Mouse (Mus musculus) hindbrain, embryonic 16.5 days (tissue): ENCODE results near the gene Kif6. TPM values are rescaled to one million over a fixed set of nuclear protein-coding genes. Genes with fewer than 3 reads are reported as not detected.

ENCODE experiments used
- ATAC-seq: fragments of 200-750 bp; cut with Nextera tagmentation; 2 replicates; pipeline ENCODE4 v1.8.0; 2017; ENCODE audit warnings: moderate TSS enrichment, moderate library complexity
- H3K27ac ChIP-seq: fragments of 300-500 bp; sonication (generic); 2 replicates; pipeline ENCODE4 v1.5.1; 2014; ENCODE audit warnings: low read depth, mild to moderate bottlenecking, control low read depth, low read length, moderate library complexity
- H3K27me3 ChIP-seq: fragments of 300-500 bp; sonication (generic); replicated peaks from 2 replicates; pipeline ENCODE4 v1.6.1; 2014; ENCODE audit warnings: low read length; ENCODE audit not compliant: control insufficient read depth, insufficient read depth
- H3K36me3 ChIP-seq: fragments of 300-500 bp; sonication (generic); 2 replicates; pipeline ENCODE4 v1.6.1; 2014; ENCODE audit warnings: mild to moderate bottlenecking, low read length, moderate library complexity, mixed read lengths; ENCODE audit not compliant: control insufficient read depth, insufficient read depth
- H3K4me1 ChIP-seq: fragments of 300-500 bp; sonication (generic); 2 replicates; pipeline ENCODE4 v1.6.1; 2014; ENCODE audit warnings: low read depth, low read length; ENCODE audit not compliant: control insufficient read depth, insufficient read depth
- H3K4me2 ChIP-seq: fragments of 300-500 bp; sonication (generic); 2 replicates; pipeline ENCODE4 v1.6.1; 2014; ENCODE audit warnings: mild to moderate bottlenecking, low read length, control low read depth, moderate library complexity
- H3K4me3 ChIP-seq: fragments of 300-500 bp; sonication (generic); 2 replicates; pipeline ENCODE4 v1.5.1; 2014; ENCODE audit warnings: mild to moderate bottlenecking, low read length, control low read depth, moderate library complexity
- H3K9ac ChIP-seq: fragments of 300-500 bp; sonication (generic); 2 replicates; pipeline ENCODE4 v1.6.1; 2014; ENCODE audit warnings: low read depth, mild to moderate bottlenecking, control low read depth, low read length, moderate library complexity
- H3K9me3 ChIP-seq: fragments of 300-500 bp; sonication (generic); 2 replicates; pipeline ENCODE4 v1.6.1; 2014; ENCODE audit warnings: mild to moderate bottlenecking, low read length, moderate library complexity; ENCODE audit not compliant: control insufficient read depth
- WGBS: fragments of 180-500 bp; shearing (Covaris S2); extraction: QIAGEN DNeasy Blood & Tissue Kit; methylation state at CpG from one replicate; pipeline ENCODE4 v1.1.7; 2014; 5-methylcytosine and 5-hydroxymethylcytosine counted together
- polyA plus RNA-seq: library from polyadenylated mRNA; unstranded; fragments of >200 nt; fragmentation: Nextera tagmentation; extraction: Ambion mirVana; gene quantifications from 2 replicates; pipeline ENCODE4 v1.2.1, GENCODE M21; 2015

Gene Kif6
- polyA plus RNA-seq, 1 experiment from 2014 or later, result 2.0 TPM

DNA sequence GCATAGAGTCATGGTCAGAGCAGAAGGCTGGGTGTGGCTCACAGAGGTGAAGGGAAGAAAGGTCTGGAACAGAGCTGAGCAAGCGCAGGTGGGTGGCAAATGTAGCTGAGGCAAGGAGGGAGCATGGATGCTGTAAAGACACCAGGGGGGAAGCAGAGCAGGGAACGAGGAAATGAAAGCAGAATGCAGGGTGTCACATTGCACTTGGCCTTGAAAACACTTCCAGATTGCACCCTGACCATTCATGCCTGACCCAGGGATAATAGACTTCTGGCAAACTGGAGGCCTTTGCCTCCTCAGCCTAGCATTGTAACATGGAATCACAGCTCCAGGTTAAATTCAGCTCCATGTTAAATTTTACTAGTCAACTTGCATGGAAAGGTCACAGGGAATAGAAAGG, 185.2 kb downstream of the Kif6 start:
- Histone ChIP-seq H3K4me2 (no peak overlapping the region), H3K36me3 (no peaks in the 10 kb centered on the region), H3K4me1 (no peaks in the 10 kb centered on the region), H3K4me3 (no peak overlapping the region), H3K9ac (no peak overlapping the region), H3K27me3 (no peaks in the 10 kb centered on the region), H3K9me3 (no peaks in the 10 kb centered on the region), H3K27ac (no peak overlapping the region)
- WGBS, result 54% methylated on average over 2 of the region's 2 CpGs
- ATAC-seq, result no peak

DNA sequence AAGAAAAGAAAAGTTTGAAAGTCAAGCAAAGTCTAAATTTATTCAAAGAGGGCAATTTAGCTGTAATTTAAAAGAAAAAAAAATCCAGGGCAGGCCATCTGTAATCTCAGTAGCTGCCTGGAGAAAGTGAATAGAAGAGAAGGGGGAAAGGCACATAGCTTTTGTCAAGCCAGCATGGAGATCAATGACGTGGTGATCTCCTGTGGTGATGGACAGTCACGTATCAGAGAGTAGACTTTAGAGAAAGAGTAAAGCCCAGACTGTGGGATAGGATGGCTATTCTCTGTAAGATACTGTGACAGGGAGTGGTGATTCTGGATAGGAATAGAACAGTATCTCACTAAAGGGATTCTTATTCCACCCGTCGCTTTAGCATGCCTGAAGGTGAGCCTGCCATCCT, 192.5 kb downstream of the Kif6 start:
- H3K9me3 ChIP-seq, result no peaks in the 10 kb centered on the region
- H3K9ac ChIP-seq, result no peak overlapping the region
- 62% methylated on average over 4 of the region's 4 CpGs for WGBS
- no peak overlapping the region for H3K4me3 ChIP-seq
- no peaks in the 10 kb centered on the region for H3K36me3 ChIP-seq
- no peaks in the 10 kb centered on the region for H3K27me3 ChIP-seq
- no peak overlapping the region for H3K27ac ChIP-seq
- no peak overlapping the region for H3K4me2 ChIP-seq
- H3K4me1 ChIP-seq, result no peaks in the 10 kb centered on the region; the same call in 1 of the 2 replicates
- ATAC-seq, result no peak

DNA sequence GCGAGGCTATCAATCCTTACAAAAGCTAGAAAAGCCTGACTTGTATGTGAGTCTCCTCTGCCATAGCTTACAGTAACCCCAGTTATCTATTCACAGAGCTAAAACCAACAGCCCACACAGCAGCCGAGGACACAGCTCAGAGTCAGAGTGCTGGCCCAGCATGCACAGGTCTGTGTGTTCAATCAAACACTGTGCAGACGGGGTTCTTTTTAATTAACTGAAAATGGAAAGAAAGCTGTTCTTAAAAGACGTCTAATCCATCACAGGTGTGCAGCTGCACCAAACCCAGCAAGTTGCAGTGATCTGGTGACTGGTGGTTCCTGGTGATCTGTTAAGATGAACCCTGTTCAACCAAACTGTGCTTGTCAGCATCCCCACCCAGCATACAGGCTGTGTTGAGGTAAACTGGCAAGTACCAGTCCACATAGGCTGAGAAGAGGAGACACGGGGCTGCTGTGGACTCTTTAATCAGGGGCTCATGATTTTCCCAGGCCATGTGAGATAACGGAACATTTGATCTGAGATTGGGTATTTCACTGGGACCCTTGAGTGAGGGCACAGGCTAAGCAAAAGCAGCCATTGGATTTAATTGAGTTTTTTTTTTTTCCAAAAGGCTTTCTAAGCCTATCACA, 193.9 kb downstream of the Kif6 start:
- no peak overlapping the region for H3K4me2 ChIP-seq
- H3K4me3 ChIP-seq, result no peak overlapping the region
- H3K9me3 ChIP-seq, result no peaks in the 10 kb centered on the region
- H3K4me1 ChIP-seq, result no peaks in the 10 kb centered on the region; the same call in 1 of the 2 replicates
- no peaks in the 10 kb centered on the region for H3K27me3 ChIP-seq
- 66% methylated on average over 6 of the region's 6 CpGs for WGBS
- no peak overlapping the region for H3K27ac ChIP-seq
- H3K36me3 ChIP-seq, result no peaks in the 10 kb centered on the region
- ATAC-seq, result no peak
- no peak overlapping the region for H3K9ac ChIP-seq

DNA sequence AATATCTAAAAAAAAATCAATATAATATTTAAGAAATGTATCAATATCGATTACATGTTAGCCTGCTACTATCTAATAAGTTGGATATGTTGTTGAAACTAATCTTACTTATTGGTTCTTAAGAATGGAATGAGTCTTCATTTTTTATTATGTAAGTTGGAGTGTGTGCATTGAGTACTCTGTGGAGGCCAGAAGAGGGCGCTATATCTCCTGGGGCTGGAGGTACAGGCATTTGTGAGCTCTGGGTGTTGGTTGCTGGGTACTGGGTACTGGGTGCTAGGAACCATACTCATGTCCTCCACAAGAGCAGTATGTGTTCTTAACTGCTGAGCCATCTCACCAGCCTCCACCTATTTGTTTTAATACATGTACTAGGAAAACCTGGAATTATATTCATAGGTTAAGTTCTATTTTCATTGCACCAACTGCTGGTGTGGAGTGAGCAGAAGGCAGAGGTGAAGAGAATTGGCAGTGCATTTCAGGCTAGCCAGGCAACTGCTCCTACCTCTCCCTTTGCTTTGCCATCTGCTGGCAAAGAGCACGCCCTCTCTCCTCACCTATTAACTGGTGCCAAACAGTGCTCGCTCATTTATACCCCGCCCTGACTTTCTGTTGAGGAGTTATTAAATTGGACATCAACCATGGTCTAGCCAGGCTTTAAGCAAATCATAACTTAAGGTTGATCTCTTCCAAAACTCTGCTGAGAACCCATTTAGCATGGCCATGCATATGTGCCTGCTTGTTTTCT, 199.1 kb downstream of the Kif6 start:
- no peaks in the 10 kb centered on the region for H3K27me3 ChIP-seq
- ATAC-seq, result no peak
- no peak overlapping the region for H3K9ac ChIP-seq
- no peak overlapping the region for H3K4me3 ChIP-seq
- H3K4me2 ChIP-seq, result no peak overlapping the region
- H3K9me3 ChIP-seq, result no peaks in the 10 kb centered on the region
- H3K27ac ChIP-seq, result no peak overlapping the region
- H3K36me3 ChIP-seq, result no peaks in the 10 kb centered on the region
- peaks cover 2% of the 10 kb centered on the region for H3K4me1 ChIP-seq
- 86% methylated on average over 5 of the region's 5 CpGs for WGBS

DNA sequence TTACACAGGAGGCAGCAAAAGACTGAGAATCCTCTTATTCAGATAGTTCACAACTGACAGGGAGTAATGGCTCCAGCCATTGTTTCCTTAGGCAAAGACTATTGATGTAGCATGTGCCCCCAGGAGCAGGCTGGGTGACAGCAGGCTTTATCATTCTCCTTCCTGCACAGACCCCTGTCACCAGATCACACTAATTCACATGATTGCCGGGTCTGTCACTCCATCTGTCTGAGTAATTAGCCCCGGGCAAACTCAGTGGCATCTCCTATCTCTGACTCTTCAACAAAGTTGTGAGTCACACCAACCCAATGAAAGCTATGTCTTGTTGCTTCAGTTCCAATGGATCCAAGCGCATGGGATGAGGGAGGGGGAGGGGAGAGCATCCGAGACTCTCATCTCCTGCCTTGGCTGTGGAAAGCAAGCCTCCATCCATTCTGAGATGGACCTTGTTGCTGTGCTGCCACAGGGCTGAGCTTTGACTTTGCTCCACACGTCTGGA, 201.2 kb downstream of the Kif6 start:
- H3K27ac ChIP-seq, result no peak overlapping the region
- peak; percentile 78 for ATAC-seq

DNA sequence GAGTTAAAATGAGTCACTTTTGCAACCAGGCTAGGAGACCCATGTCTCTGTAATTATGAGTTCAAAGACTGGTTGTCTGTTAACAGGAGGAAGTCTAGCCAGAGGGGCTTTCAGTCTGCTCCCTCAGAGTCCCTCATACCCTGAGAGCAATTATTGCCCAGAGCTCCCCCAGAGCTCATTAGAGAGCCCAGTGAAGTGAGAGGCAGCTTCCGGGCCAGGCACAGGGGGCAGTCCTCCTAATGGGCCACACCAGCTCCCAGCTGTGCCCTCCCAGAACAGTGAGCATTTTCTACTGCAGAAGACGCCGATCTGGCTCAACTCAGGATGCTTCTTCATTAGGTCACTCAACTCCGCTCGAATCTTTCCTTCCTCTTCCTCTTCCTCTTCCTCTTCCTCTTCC, 201.8 kb downstream of the Kif6 start:
- no peaks in the 10 kb centered on the region for H3K36me3 ChIP-seq
- peak; percentile 32 for ATAC-seq
- 41% methylated on average over 5 of the region's 5 CpGs for WGBS

More for the DNA sequence above, 201.2 kb downstream of the Kif6 start:
- no peaks in the 10 kb centered on the region for H3K27me3 ChIP-seq
- no peaks in the 10 kb centered on the region for H3K36me3 ChIP-seq
- no peaks in the 10 kb centered on the region for H3K9me3 ChIP-seq
- H3K4me2 ChIP-seq, result no peak overlapping the region
- no peak overlapping the region for H3K9ac ChIP-seq
- H3K4me3 ChIP-seq, result no peak overlapping the region
- peaks cover 2% of the 10 kb centered on the region for H3K4me1 ChIP-seq
- WGBS, result 18% methylated on average over 5 of the region's 5 CpGs

DNA sequence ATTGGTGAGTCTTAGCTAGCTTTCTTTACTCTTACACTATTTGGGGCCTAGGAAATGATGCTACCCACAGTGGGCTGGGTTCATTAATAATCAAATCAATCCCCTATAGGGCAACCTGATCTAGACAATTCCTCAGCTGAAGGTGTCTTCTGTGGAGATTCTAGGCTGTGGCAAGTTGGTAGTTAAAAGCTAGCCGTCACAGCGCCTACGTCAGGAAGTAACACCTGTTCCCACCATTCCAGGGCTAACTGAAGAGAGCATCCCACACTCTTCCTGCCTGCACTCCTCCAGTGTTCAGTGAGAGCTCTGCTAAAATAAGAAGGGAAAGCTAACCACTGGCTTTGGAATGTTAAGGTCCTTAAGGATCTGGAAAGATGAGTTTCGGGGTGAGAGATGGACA, 205.3 kb downstream of the Kif6 start:
- H3K27me3 ChIP-seq, result no peaks in the 10 kb centered on the region
- H3K9me3 ChIP-seq, result no peaks in the 10 kb centered on the region
- ATAC-seq, result no peak
- no peak overlapping the region for H3K27ac ChIP-seq
- no peaks in the 10 kb centered on the region for H3K36me3 ChIP-seq
- 82% methylated on average over 4 of the region's 4 CpGs for WGBS
- peaks cover 2% of the 10 kb centered on the region for H3K4me1 ChIP-seq
- no peak overlapping the region for H3K4me3 ChIP-seq
- H3K4me2 ChIP-seq, result no peak overlapping the region
- no peak overlapping the region for H3K9ac ChIP-seq

More for the DNA sequence above, 201.8 kb downstream of the Kif6 start:
- Histone ChIP-seq H3K4me1 (peaks cover 2% of the 10 kb centered on the region), H3K4me3 (no peak overlapping the region), H3K27me3 (no peaks in the 10 kb centered on the region), H3K27ac (no peak overlapping the region), H3K4me2 (no peak overlapping the region), H3K9me3 (no peaks in the 10 kb centered on the region), H3K9ac (no peak overlapping the region)

DNA sequence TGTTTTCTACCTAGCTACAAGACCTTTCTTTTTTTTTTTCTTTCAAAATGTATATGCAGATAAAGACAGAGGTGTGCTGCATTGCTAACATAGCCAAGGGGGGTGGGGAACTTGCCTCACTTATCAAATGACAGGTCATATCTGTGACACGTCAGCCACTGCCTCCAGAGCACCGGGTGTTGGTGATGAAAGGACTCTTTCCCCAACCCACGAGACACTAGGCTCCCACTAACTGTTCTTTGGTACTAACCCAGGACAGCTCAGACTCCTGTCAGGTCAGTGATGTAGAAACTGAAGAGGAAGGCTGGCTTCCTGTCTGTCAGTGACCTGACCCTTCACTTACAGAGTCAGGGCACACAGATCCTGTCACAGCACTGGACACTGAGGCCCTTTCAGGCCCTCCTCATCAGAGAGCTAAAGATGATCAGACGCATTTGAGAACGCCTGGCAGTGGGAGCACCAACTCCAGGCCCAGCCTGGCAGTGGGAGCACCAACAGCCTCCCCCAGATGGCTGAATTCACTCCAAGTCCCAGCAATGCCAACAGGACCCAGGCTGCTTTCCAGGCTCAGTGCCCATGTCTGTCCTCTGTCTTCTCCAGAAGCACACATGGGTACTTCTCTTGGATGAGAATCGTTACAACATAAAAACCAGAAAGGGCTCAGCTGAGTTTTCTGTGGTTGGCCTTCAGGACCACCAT, 209.4 kb downstream of the Kif6 start:
- H3K27me3 ChIP-seq, result no peaks in the 10 kb centered on the region
- no peaks in the 10 kb centered on the region for H3K36me3 ChIP-seq
- no peak overlapping the region for H3K4me3 ChIP-seq
- no peak overlapping the region for H3K9ac ChIP-seq
- no peaks in the 10 kb centered on the region for H3K9me3 ChIP-seq
- no peaks in the 10 kb centered on the region for H3K4me1 ChIP-seq
- H3K27ac ChIP-seq, result no peak overlapping the region
- ATAC-seq, result no peak
- 74% methylated on average over 6 of the region's 6 CpGs for WGBS
- no peak overlapping the region for H3K4me2 ChIP-seq

DNA sequence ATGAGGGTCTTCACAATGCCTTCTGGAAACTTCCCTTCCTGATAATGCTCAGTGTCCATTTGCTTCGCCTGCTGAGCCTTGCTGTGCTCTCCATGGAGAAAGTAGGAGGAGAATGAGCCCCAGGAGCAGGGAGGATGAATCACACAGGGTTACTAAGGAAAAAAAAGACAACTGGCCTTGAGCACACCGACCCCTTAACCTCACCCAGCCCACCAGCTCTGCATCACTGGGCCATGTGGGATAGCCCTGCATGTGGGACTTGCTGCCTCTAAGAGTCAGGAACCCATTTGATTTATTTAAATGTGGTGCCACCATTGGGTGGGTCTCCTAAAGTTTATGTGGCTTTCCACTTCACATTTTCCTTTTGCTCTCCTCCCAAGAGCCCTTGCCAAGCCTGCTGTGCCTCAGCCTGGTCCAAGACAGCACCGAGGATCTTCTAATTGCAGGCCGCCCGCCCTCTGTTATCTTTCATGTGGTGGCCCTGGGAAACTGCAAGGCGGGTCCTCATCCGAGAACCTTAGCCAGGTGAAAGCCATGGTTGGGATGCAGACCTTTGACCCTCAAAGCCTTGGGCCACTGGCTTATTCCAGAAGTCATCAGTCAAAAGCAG, 210.0 kb downstream of the Kif6 start:
- H3K27ac ChIP-seq, result no peak overlapping the region
- H3K9ac ChIP-seq, result no peak overlapping the region
- no peaks in the 10 kb centered on the region for H3K36me3 ChIP-seq
- no peaks in the 10 kb centered on the region for H3K4me1 ChIP-seq
- ATAC-seq, result no peak
- no peak overlapping the region for H3K4me2 ChIP-seq
- H3K9me3 ChIP-seq, result no peaks in the 10 kb centered on the region
- H3K27me3 ChIP-seq, result no peaks in the 10 kb centered on the region
- H3K4me3 ChIP-seq, result no peak overlapping the region
- 91% methylated on average over 7 of the region's 7 CpGs for WGBS
